Mouse (Mus musculus): Measurements from ENCODE around the gene Tlr5. TPM values are rescaled to one million over a fixed set of nuclear protein-coding genes. Genes with fewer than 3 reads are reported as not detected.

Tlr5 gene
- total and polyA plus RNA-seq, 3 experiments, result 0.11 TPM; not detected in 2

- no peak for ATAC-seq (ENCODE audit: extremely low read depth, insufficient number of reproducible peaks, low FRiP score, poor library complexity, severe bottlenecking)
- Histone ChIP-seq H3K4me3 (ENCODE audit: low read depth, low read length) (no peak overlapping the region), H3K36me3 (replicated peaks) (no peaks in the 10 kb centered on the region), H3K27me3 (ENCODE audit: insufficient read depth, low read length) (no peaks in the 10 kb centered on the region), H3K4me1 (ENCODE audit: insufficient read depth, low read depth, low read length) (no peaks in the 10 kb centered on the region), H3K9me3 (replicated peaks) (peaks cover 43% of the 10 kb centered on the region)
- TF ChIP-seq GATA2 (IDR thresholded peaks at IDR 0.05; ENCODE audit: borderline replicate concordance, low read depth, low read length) (no peak), TAL1 (conservative IDR thresholded peaks at IDR 0.05; ENCODE audit: low read depth, low read length) (no peak), GATA1 (IDR thresholded peaks at IDR 0.05; ENCODE audit: borderline replicate concordance, low read length) (no peak), POLR2AphosphoS5 (IDR thresholded peaks at IDR 0.05; ENCODE audit: insufficient replicate concordance, low read depth, low read length) (no peak), CTCF (IDR thresholded peaks at IDR 0.05; ENCODE audit: low read depth, low read length) (no peak)
- no peak for DNase-seq (ENCODE audit: low spot score)
These were observed 8.7 kb downstream of the Tlr5 start for GRCm38 (mm10) chr1:182963329-182963728.

- ATAC-seq (ENCODE audit: extremely low read depth, insufficient number of reproducible peaks, low FRiP score, poor library complexity, severe bottlenecking) (no peak), DNase-seq (ENCODE audit: low spot score) (no peak)
- Histone ChIP-seq H3K4me1 (ENCODE audit: insufficient read depth, low read depth, low read length) (no peaks in the 10 kb centered on the region), H3K36me3 (replicated peaks) (no peaks in the 10 kb centered on the region), H3K9me3 (replicated peaks) (peaks cover 43% of the 10 kb centered on the region), H3K4me3 (ENCODE audit: low read depth, low read length) (no peak overlapping the region), H3K27me3 (ENCODE audit: insufficient read depth, low read length) (no peaks in the 10 kb centered on the region)
- TF ChIP-seq GATA2 (IDR thresholded peaks at IDR 0.05; ENCODE audit: borderline replicate concordance, low read depth, low read length), result no peak
- TF ChIP-seq GATA1 (IDR thresholded peaks at IDR 0.05; ENCODE audit: borderline replicate concordance, low read length), result no peak
- TF ChIP-seq TAL1 (conservative IDR thresholded peaks at IDR 0.05; ENCODE audit: low read depth, low read length), result no peak
- no peak for TF ChIP-seq CTCF (IDR thresholded peaks at IDR 0.05; ENCODE audit: low read depth, low read length)
- no peak for TF ChIP-seq POLR2AphosphoS5 (IDR thresholded peaks at IDR 0.05; ENCODE audit: insufficient replicate concordance, low read depth, low read length)
These were observed 10.4 kb downstream of the Tlr5 start for GRCm38 (mm10) chr1:182964855-182965466.

GRCm38 (mm10) chr1:182968732-182969131, 14.1 kb downstream of the Tlr5 start:
- H3K9me3 ChIP-seq (replicated peaks), result peaks cover 25% of the 10 kb centered on the region
- DNase-seq (ENCODE audit: low spot score) (no peak), ATAC-seq (ENCODE audit: extremely low read depth, insufficient number of reproducible peaks, low FRiP score, poor library complexity, severe bottlenecking) (no peak)
- no peak for TF ChIP-seq GATA1 (IDR thresholded peaks at IDR 0.05; ENCODE audit: borderline replicate concordance, low read length)
- TF ChIP-seq TAL1 (conservative IDR thresholded peaks at IDR 0.05; ENCODE audit: low read depth, low read length), result no peak
- no peak for TF ChIP-seq POLR2AphosphoS5 (IDR thresholded peaks at IDR 0.05; ENCODE audit: insufficient replicate concordance, low read depth, low read length)
- TF ChIP-seq GATA2 (IDR thresholded peaks at IDR 0.05; ENCODE audit: borderline replicate concordance, low read depth, low read length), result no peak
- TF ChIP-seq CTCF (IDR thresholded peaks at IDR 0.05; ENCODE audit: low read depth, low read length), result no peak
- no peaks in the 10 kb centered on the region for H3K36me3 ChIP-seq (replicated peaks)
- H3K4me3 ChIP-seq (ENCODE audit: low read depth, low read length), result no peak overlapping the region
- H3K4me1 ChIP-seq (ENCODE audit: insufficient read depth, low read depth, low read length), result no peaks in the 10 kb centered on the region
- no peaks in the 10 kb centered on the region for H3K27me3 ChIP-seq (ENCODE audit: insufficient read depth, low read length)

- no peak overlapping the region for H3K4me3 ChIP-seq (ENCODE audit: low read depth, low read length)
- TF ChIP-seq POLR2AphosphoS5 (IDR thresholded peaks at IDR 0.05; ENCODE audit: insufficient replicate concordance, low read depth, low read length) (no peak), GATA1 (IDR thresholded peaks at IDR 0.05; ENCODE audit: borderline replicate concordance, low read length) (no peak), GATA2 (IDR thresholded peaks at IDR 0.05; ENCODE audit: borderline replicate concordance, low read depth, low read length) (no peak), CTCF (IDR thresholded peaks at IDR 0.05; ENCODE audit: low read depth, low read length) (no peak), TAL1 (conservative IDR thresholded peaks at IDR 0.05; ENCODE audit: low read depth, low read length) (no peak)
- H3K27me3 ChIP-seq (ENCODE audit: insufficient read depth, low read length), result no peaks in the 10 kb centered on the region
- H3K36me3 ChIP-seq (replicated peaks), result no peaks in the 10 kb centered on the region
- ATAC-seq (ENCODE audit: extremely low read depth, insufficient number of reproducible peaks, low FRiP score, poor library complexity, severe bottlenecking) (no peak), DNase-seq (ENCODE audit: low spot score) (no peak)
- peaks cover 27% of the 10 kb centered on the region for H3K9me3 ChIP-seq (replicated peaks)
- H3K4me1 ChIP-seq (ENCODE audit: insufficient read depth, low read depth, low read length), result no peaks in the 10 kb centered on the region
These were observed 17.7 kb downstream of the Tlr5 start for GRCm38 (mm10) chr1:182972240-182972639.

GRCm38 (mm10) chr1:182974826-182975225, 20.2 kb downstream of the Tlr5 start:
- Histone ChIP-seq H3K4me3 (ENCODE audit: low read depth, low read length) (no peak overlapping the region), H3K9me3 (replicated peaks) (peaks cover 14% of the 10 kb centered on the region), H3K36me3 (replicated peaks) (no peaks in the 10 kb centered on the region), H3K27me3 (ENCODE audit: insufficient read depth, low read length) (no peaks in the 10 kb centered on the region), H3K4me1 (ENCODE audit: insufficient read depth, low read depth, low read length) (no peaks in the 10 kb centered on the region)
- no peak for ATAC-seq (ENCODE audit: extremely low read depth, insufficient number of reproducible peaks, low FRiP score, poor library complexity, severe bottlenecking)
- no peak for DNase-seq (ENCODE audit: low spot score)
- no peak for TF ChIP-seq TAL1 (conservative IDR thresholded peaks at IDR 0.05; ENCODE audit: low read depth, low read length)
- TF ChIP-seq GATA2 (IDR thresholded peaks at IDR 0.05; ENCODE audit: borderline replicate concordance, low read depth, low read length), result no peak
- no peak for TF ChIP-seq CTCF (IDR thresholded peaks at IDR 0.05; ENCODE audit: low read depth, low read length)
- TF ChIP-seq GATA1 (IDR thresholded peaks at IDR 0.05; ENCODE audit: borderline replicate concordance, low read length), result no peak
- no peak for TF ChIP-seq POLR2AphosphoS5 (IDR thresholded peaks at IDR 0.05; ENCODE audit: insufficient replicate concordance, low read depth, low read length)

GRCm38 (mm10) chr1:182980702-182981101, 26.1 kb downstream of the Tlr5 start:
- no peaks in the 10 kb centered on the region for H3K27me3 ChIP-seq (ENCODE audit: insufficient read depth, low read length)
- peaks cover 45% of the 10 kb centered on the region for H3K9me3 ChIP-seq (replicated peaks)
- no peaks in the 10 kb centered on the region for H3K36me3 ChIP-seq (replicated peaks)
- TF ChIP-seq TAL1 (conservative IDR thresholded peaks at IDR 0.05; ENCODE audit: low read depth, low read length) (no peak), GATA1 (IDR thresholded peaks at IDR 0.05; ENCODE audit: borderline replicate concordance, low read length) (no peak), CTCF (IDR thresholded peaks at IDR 0.05; ENCODE audit: low read depth, low read length) (no peak), POLR2AphosphoS5 (IDR thresholded peaks at IDR 0.05; ENCODE audit: insufficient replicate concordance, low read depth, low read length) (no peak), GATA2 (IDR thresholded peaks at IDR 0.05; ENCODE audit: borderline replicate concordance, low read depth, low read length) (no peak)
- no peaks in the 10 kb centered on the region for H3K4me1 ChIP-seq (ENCODE audit: insufficient read depth, low read depth, low read length)
- H3K4me3 ChIP-seq (ENCODE audit: low read depth, low read length), result no peak overlapping the region
- DNase-seq (ENCODE audit: low spot score) (no peak), ATAC-seq (ENCODE audit: extremely low read depth, insufficient number of reproducible peaks, low FRiP score, poor library complexity, severe bottlenecking) (no peak)
